ENCODE assay signal across 8 mouse cellular contexts in genomic region chr17:88025227-88025626, GRCm38 (mm10). TPM values are rescaled to one million over a fixed set of nuclear protein-coding genes. Genes with fewer than 3 reads are reported as not detected.
A peak's percentile ranks its signal among the peaks of the same experiment; 100 is the strongest.
DNase-seq lines count a peak whose midpoint lies in the region; ATAC-seq and TF ChIP-seq lines count a peak whose summit lies in the region.

No protein-coding gene starts in this region.

- CTCF ChIA-PET in Patski (lab: Charles Lee), result interaction anchor here (1.9 kb wide), 1 partner anchor 42 kb away, joined by 7 read pairs; no protein-coding TSS in a partner anchor

- TF ChIP-seq CTCF in Patski (IDR thresholded peaks at IDR 0.05), result peak; percentile 41
- TF ChIP-seq CTCF in left cerebral cortex, adult 2 months (IDR thresholded peaks at IDR 0.05), result peak; percentile 69

- H3K27me3 ChIP-seq in Patski, result no peaks in the 10 kb centered on the region

- in situ Hi-C loops in Patski (cut with MboI; ENCODE audit: low pct_unique_long_range_greater_than_20kb), result loop anchor here (5.0 to 25.0 kb wide), 2 partner anchors 37 to 612 kb away; no protein-coding TSS in a partner anchor

- ATAC-seq in Patski, result no peak

- intact Hi-C loops in left cerebral cortex, adult 2 months (cut with DNase I), result loop anchor here (5.0 kb wide), 2 partner anchors 412 to 487 kb away; no protein-coding TSS in a partner anchor

- DNase-seq in adrenal gland, adult 18-20 months (ENCODE audit: low spot score in 2 of 2), result peak; percentile 31 to 38
- DNase-seq in adrenal gland, adult 8-10 months, result no peak
- DNase-seq in left cerebral cortex, adult 11 months (ENCODE audit: low spot score), result peak; percentile 47
- no peak for DNase-seq in left cerebral cortex, adult 8-10 months (ENCODE audit: low spot score in 2 of 2)
- no peak for DNase-seq in Patski (ENCODE audit: low read depth, low spot score)
- DNase-seq in embryo, embryonic 11 days, result peak; percentile 73
- no peak for DNase-seq in left cerebral cortex, adult 2 months (ENCODE audit: extremely low spot score in 1 of 2, low spot score in 2 of 2)
- DNase-seq in right cerebral cortex, postnatal 4 days, result peak; percentile 31

- H3K27ac ChIP-seq in left cerebral cortex, adult 2 months, result no peak overlapping the region

- no peak overlapping the region for H3K4me3 ChIP-seq in left cerebral cortex, adult 2 months

- POLR2A ChIA-PET in Patski (lab: Charles Lee), result no interaction called here

RNA-seq across cellular contexts. Expression of gene Fbxo11, which starts 39.9 kb away (rescaled TPM):
- total RNA-seq in adrenal gland, adult 18-20 months (2021), result 10 to 100 TPM; 53.0 to 69.0 TPM
- total RNA-seq in adrenal gland, adult 8-10 months (2022), result 10 to 100 TPM; 56.1 to 65.6 (median 64.3) TPM
- total RNA-seq in left cerebral cortex, adult 8-10 months (2022), result 100 to 1,000 TPM; 110 to 121 (median 120) TPM
- polyA plus RNA-seq in Patski (2021), result 60.2 TPM
- total RNA-seq in left cerebral cortex, adult 2 months (2021), result 100 to 1,000 TPM; 113 to 128 TPM

RNA-seq across cellular contexts. Expression of gene Msh6, which starts 50.4 kb away (rescaled TPM):
- 10 to 100 TPM; 12.6 to 14.0 TPM for total RNA-seq in adrenal gland, adult 18-20 months (2021)
- total RNA-seq in adrenal gland, adult 8-10 months (2022), result 10 to 100 TPM; 14.6 to 17.4 (median 15.4) TPM
- total RNA-seq in left cerebral cortex, adult 8-10 months (2022), result 10 to 100 TPM; 14.5 to 16.0 (median 15.2) TPM
- polyA plus RNA-seq in Patski (2021), result 31.6 TPM
- 10 to 100 TPM; 14.4 to 15.4 TPM for total RNA-seq in left cerebral cortex, adult 2 months (2021)

Comparison
In these comparisons a context has a peak if more than half of its experiments do, and no peak if none do; other contexts are left out.
1. DNase-seq: peak in adrenal gland, adult 18-20 months (2 of 2), left cerebral cortex, adult 11 months (single experiment), embryo, embryonic 11 days (single experiment) and right cerebral cortex, postnatal 4 days (single experiment); none in adrenal gland, adult 8-10 months (single experiment), left cerebral cortex, adult 8-10 months (0 of 2), Patski (single experiment) and left cerebral cortex, adult 2 months (0 of 2).